Mouse (Mus musculus) heart, embryonic 14.5 days (tissue): ENCODE results near the gene Ubtd1. TPM values are rescaled to one million over a fixed set of nuclear protein-coding genes. Genes with fewer than 3 reads are reported as not detected.

Experiments used
- ATAC-seq: fragments of 200-750 bp; cut with Nextera tagmentation; 2 replicates; pipeline ENCODE4 v1.8.0; 2017; ENCODE audit warnings: low read depth, moderate TSS enrichment; ENCODE audit not compliant: insufficient number of reproducible peaks, insufficient read depth, low FRiP score
- H3K27ac ChIP-seq, 2 experiments: fragments of 200-500 bp in 1 of 2; fragments of 300-500 bp in 1 of 2; sonication (generic) in 1 of 2; replicated peaks in 1 of 2; 2 replicates each; pipeline ENCODE4 v1.5.1; 2012 to 2014; ENCODE audit warnings: low read depth in 2 of 2, low read length in 2 of 2, control low read depth in 1 of 2, mild to moderate bottlenecking in 1 of 2, mixed read lengths in 1 of 2; ENCODE audit not compliant: control insufficient read depth in 1 of 2, insufficient read depth in 1 of 2
- H3K27me3 ChIP-seq: fragments of 300-500 bp; sonication (generic); 2 replicates; pipeline ENCODE4 v1.6.1; 2014; ENCODE audit warnings: mild to moderate bottlenecking, low read length, control low read depth; ENCODE audit not compliant: control insufficient read depth, insufficient read depth
- H3K36me3 ChIP-seq: fragments of 300-500 bp; sonication (generic); 2 replicates; pipeline ENCODE4 v1.6.1; 2014; ENCODE audit warnings: mild to moderate bottlenecking, control low read depth, low read length, mixed read lengths; ENCODE audit not compliant: control insufficient read depth, insufficient read depth
- H3K4me1 ChIP-seq, 2 experiments: fragments of 200-500 bp in 1 of 2; fragments of 300-500 bp in 1 of 2; sonication (generic) in 1 of 2; 2 replicates each; pipeline ENCODE4 v1.6.1; 2012 to 2014; ENCODE audit warnings: low read length in 2 of 2, control low read depth in 1 of 2, mixed read lengths in 1 of 2; ENCODE audit not compliant: control insufficient read depth in 2 of 2, insufficient read depth in 2 of 2
- H3K4me2 ChIP-seq: fragments of 300-500 bp; sonication (generic); 2 replicates; pipeline ENCODE4 v1.6.1; 2014; ENCODE audit warnings: mild to moderate bottlenecking, low read length
- H3K4me3 ChIP-seq, 2 experiments: fragments of 200-500 bp in 1 of 2; fragments of 300-500 bp in 1 of 2; sonication (generic) in 1 of 2; 2 replicates each; pipeline ENCODE4 v1.5.1; 2012 to 2014; ENCODE audit warnings: low read length in 2 of 2, mild to moderate bottlenecking in 2 of 2, control low read depth in 1 of 2, low read depth in 1 of 2, moderate library complexity in 1 of 2; ENCODE audit not compliant: control insufficient read depth in 1 of 2, insufficient read depth in 1 of 2
- H3K9ac ChIP-seq: fragments of 300-500 bp; sonication (generic); 2 replicates; pipeline ENCODE4 v1.6.1; 2014; ENCODE audit warnings: mild to moderate bottlenecking, low read length
- H3K9me3 ChIP-seq: fragments of 300-500 bp; sonication (generic); 2 replicates; pipeline ENCODE4 v1.6.1; 2016; ENCODE audit warnings: low read length, control low read depth; ENCODE audit not compliant: control insufficient read depth
- WGBS: fragments of 180-500 bp; shearing (Covaris S2); extraction: QIAGEN DNeasy Blood & Tissue Kit; methylation state at CpG from one replicate; pipeline ENCODE4 v1.1.7; 2014; 5-methylcytosine and 5-hydroxymethylcytosine counted together
- polyA plus RNA-seq: library from polyadenylated mRNA; unstranded; fragments of >200 nt; fragmentation: Nextera tagmentation; extraction: Ambion mirVana; gene quantifications from 2 replicates; pipeline ENCODE4 v1.2.1, GENCODE M21; 2014

Ubtd1 gene
- polyA plus RNA-seq, 1 experiment from 2014 or later: 13.2 TPM

- Histone ChIP-seq H3K27ac (peak overlapping the region; percentile 8 to 88; a peak in 2 of 4 replicates), H3K4me3 (no peak overlapping the region), H3K36me3 (no peaks in the 10 kb centered on the region), H3K9ac (peak overlapping the region; percentile 32; the same call in 1 of the 2 replicates), H3K27me3 (no peaks in the 10 kb centered on the region), H3K9me3 (no peaks in the 10 kb centered on the region), H3K4me1 (peaks cover 22% of the 10 kb centered on the region in 2 experiments), H3K4me2 (no peak overlapping the region)
- no peak for ATAC-seq
- WGBS: 76% methylated on average over 4 of the region's 4 CpGs
Measured at GRCm38 (mm10) chr19:42016251-42016650, 34.7 kb downstream of the Ubtd1 start.

- H3K36me3 ChIP-seq: no peaks in the 10 kb centered on the region
- no peak overlapping the region for H3K4me3 ChIP-seq
- WGBS: 68% methylated on average over 5 of the region's 5 CpGs
- H3K27ac ChIP-seq: peak overlapping the region; percentile 82 to 88
- no peaks in the 10 kb centered on the region for H3K27me3 ChIP-seq
- no peak overlapping the region for H3K4me2 ChIP-seq
- no peak for ATAC-seq
- no peaks in the 10 kb centered on the region for H3K9me3 ChIP-seq
- no peak overlapping the region for H3K9ac ChIP-seq
- H3K4me1 ChIP-seq: peaks cover 25 to 28% of the 10 kb centered on the region in 2 experiments
Measured at GRCm38 (mm10) chr19:42016840-42017239, 35.3 kb downstream of the Ubtd1 start.

GRCm38 (mm10) chr19:42017399-42018247 is 36.1 kb downstream of the Ubtd1 start:
- Histone ChIP-seq H3K9ac (no peak overlapping the region), H3K4me3 (no peak overlapping the region), H3K27me3 (no peaks in the 10 kb centered on the region), H3K4me1 (peaks cover 32 to 34% of the 10 kb centered on the region in 2 experiments), H3K27ac (peak overlapping the region; percentile 82 to 88), H3K9me3 (no peaks in the 10 kb centered on the region), H3K4me2 (peak overlapping the region; percentile 16), H3K36me3 (no peaks in the 10 kb centered on the region)
- ATAC-seq: peak; percentile 32
- 45% methylated on average over 8 of the region's 8 CpGs for whole genome bisulfite sequencing

- Histone ChIP-seq H3K4me1 (peaks cover 32 to 34% of the 10 kb centered on the region in 2 experiments), H3K27ac (peak overlapping the region; percentile 82 to 88), H3K27me3 (no peaks in the 10 kb centered on the region), H3K36me3 (no peaks in the 10 kb centered on the region), H3K4me3 (no peak overlapping the region), H3K4me2 (no peak overlapping the region), H3K9ac (no peak overlapping the region), H3K9me3 (no peaks in the 10 kb centered on the region)
- ATAC-seq: 0 out of 2 replicates have a peak, but pooled peaks have one; percentile 10
- WGBS: 38% methylated on average over 4 of the region's 4 CpGs
Measured at GRCm38 (mm10) chr19:42019011-42019522, 37.5 kb downstream of the Ubtd1 start.

GRCm38 (mm10) chr19:42021681-42022541 is 40.3 kb downstream of the Ubtd1 start:
- Histone ChIP-seq H3K36me3 (no peaks in the 10 kb centered on the region), H3K9ac (0 out of 2 replicates have a peak overlapping the region, but pooled peaks have one; percentile 36), H3K27me3 (no peaks in the 10 kb centered on the region), H3K27ac (peak overlapping the region; percentile 25 to 69), H3K4me1 (peaks cover 29 to 32% of the 10 kb centered on the region in 2 experiments), H3K4me3 (no peak overlapping the region), H3K9me3 (no peaks in the 10 kb centered on the region), H3K4me2 (no peak overlapping the region)
- peak; percentile 32; the same call in 1 of the 2 replicates for ATAC-seq
- WGBS: 67% methylated on average over 10 of the region's 10 CpGs

GRCm38 (mm10) chr19:42022542-42022848 is 40.9 kb downstream of the Ubtd1 start:
- WGBS: 64% methylated on average over 2 of the region's 2 CpGs
- Histone ChIP-seq H3K36me3 (no peaks in the 10 kb centered on the region), H3K27ac (peak overlapping the region in 1 of 2 experiments; percentile 69; a peak in 1 of 4 replicates)

GRCm38 (mm10) chr19:42026158-42026557 is 44.6 kb downstream of the Ubtd1 start:
- ATAC-seq: peak; percentile 42
- Histone ChIP-seq H3K36me3 (no peaks in the 10 kb centered on the region), H3K4me2 (no peak overlapping the region), H3K27ac (no peak overlapping the region), H3K9ac (no peak overlapping the region), H3K4me1 (peaks cover 12 to 13% of the 10 kb centered on the region in 2 experiments; a peak in 3 of 4 replicates), H3K9me3 (no peaks in the 10 kb centered on the region), H3K27me3 (no peaks in the 10 kb centered on the region), H3K4me3 (no peak overlapping the region)
- WGBS: 2% methylated on average over 5 of the region's 5 CpGs

More at GRCm38 (mm10) chr19:42022542-42022848, 40.9 kb downstream of the Ubtd1 start:
- Histone ChIP-seq H3K4me2 (no peak overlapping the region), H3K27me3 (no peaks in the 10 kb centered on the region), H3K9me3 (no peaks in the 10 kb centered on the region), H3K9ac (0 out of 2 replicates have a peak overlapping the region, but pooled peaks have one; percentile 36), H3K4me3 (no peak overlapping the region), H3K4me1 (peaks cover 23 to 27% of the 10 kb centered on the region in 2 experiments)
- no peak for ATAC-seq
